Mouse (Mus musculus) liver, postnatal 0 days (tissue): Measurements from ENCODE around the gene Polr2m. TPM values are rescaled to one million over a fixed set of nuclear protein-coding genes. Genes with fewer than 3 reads are reported as not detected.

Experiments used
- ATAC-seq: fragments of 200-750 bp; cut with Nextera tagmentation; 2 replicates; pipeline ENCODE4 v1.8.0; 2017; ENCODE audit warnings: mild to moderate bottlenecking, moderate library complexity
- DNase-seq: peaks from one replicate; pipeline ENCODE4 v3.0.0-alpha.2; 2016
- H3K27ac ChIP-seq: fragments of 300-500 bp; sonication (generic); 2 replicates; pipeline ENCODE4 v1.5.1; 2014; ENCODE audit warnings: antibody characterized with exemption, moderate library complexity, mild to moderate bottlenecking, low read depth
- H3K27me3 ChIP-seq: fragments of 300-500 bp; sonication (generic); 2 replicates; pipeline ENCODE4 v1.6.1; 2014; ENCODE audit warnings: low read length, control low read depth, mixed read lengths; ENCODE audit not compliant: insufficient read depth
- H3K36me3 ChIP-seq: fragments of 300-500 bp; sonication (generic); replicated peaks from 2 replicates; pipeline ENCODE4 v1.6.1; 2014; ENCODE audit warnings: mild to moderate bottlenecking, control low read depth, low read length, moderate library complexity, mixed read lengths; ENCODE audit not compliant: insufficient read depth
- H3K4me1 ChIP-seq: fragments of 300-500 bp; sonication (generic); 2 replicates; pipeline ENCODE4 v1.6.1; 2014; ENCODE audit warnings: antibody characterized with exemption, mild to moderate bottlenecking, control low read depth; ENCODE audit not compliant: insufficient read depth
- H3K4me2 ChIP-seq: fragments of 300-500 bp; sonication (generic); 2 replicates; pipeline ENCODE4 v1.6.1; 2014; ENCODE audit warnings: low read depth, mild to moderate bottlenecking, low read length, moderate library complexity, mixed read lengths
- H3K4me3 ChIP-seq: fragments of 300-500 bp; sonication (generic); 2 replicates; pipeline ENCODE4 v1.5.1; 2014; ENCODE audit warnings: low read depth, low read length
- H3K9ac ChIP-seq: fragments of 300-500 bp; sonication (generic); replicated peaks from 2 replicates; pipeline ENCODE4 v1.6.1; 2014; ENCODE audit warnings: mild to moderate bottlenecking, moderate library complexity
- H3K9me3 ChIP-seq: fragments of 300-500 bp; sonication (generic); 2 replicates; pipeline ENCODE4 v1.6.1; 2016; ENCODE audit warnings: mild to moderate bottlenecking, control low read depth, low read length, mixed read lengths
- CTCF ChIP-seq: sonication (generic); IDR thresholded peaks from 2 replicates; pipeline ENCODE4 v1.5.1; 2016; ENCODE audit warnings: antibody characterized with exemption, low read depth
- EP300 ChIP-seq: IDR thresholded peaks from 2 replicates; pipeline ENCODE4 v1.6.1; 2016; ENCODE audit warnings: antibody characterized with exemption, low read depth, mild to moderate bottlenecking
- WGBS: fragments of 180-500 bp; shearing (Covaris S2); extraction: QIAGEN DNeasy Blood & Tissue Kit; methylation state at CpG from one replicate; pipeline ENCODE4 v1.1.7; 2014; ENCODE audit not compliant: insufficient replicate concordance; 5-methylcytosine and 5-hydroxymethylcytosine counted together
- polyA plus RNA-seq: library from polyadenylated mRNA; unstranded; fragments of >200 nt; fragmentation: Nextera tagmentation; extraction: Ambion mirVana; gene quantifications from 2 replicates; pipeline ENCODE4 v1.2.1, GENCODE M21; 2015

Gene Polr2m
- polyA plus RNA-seq, 1 experiment from 2014 or later, result 71.1 TPM

DNA sequence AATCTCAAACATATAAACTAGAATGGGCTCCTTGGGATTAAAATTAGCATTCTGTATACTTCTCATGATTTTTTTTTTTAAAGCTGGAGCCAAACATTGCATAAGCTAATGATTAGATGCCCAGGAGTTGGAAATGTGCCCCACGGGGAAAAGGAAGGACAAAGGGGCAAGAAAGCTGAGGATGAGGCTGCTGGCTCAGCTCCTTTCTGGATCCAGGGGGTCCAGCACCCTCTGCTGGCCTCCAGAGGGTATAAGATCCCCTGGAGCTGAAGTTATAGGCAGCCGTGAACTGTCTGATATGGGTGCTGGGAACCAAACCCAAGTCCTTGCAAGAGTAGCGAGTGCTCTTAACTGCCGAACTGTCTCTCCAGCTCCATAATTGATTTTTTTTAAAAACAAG, 30.1 kb upstream of the Polr2m start:
- Histone ChIP-seq H3K4me3 (no peak overlapping the region), H3K9ac (no peak overlapping the region), H3K9me3 (no peaks in the 10 kb centered on the region), H3K27ac (no peak overlapping the region), H3K27me3 (no peaks in the 10 kb centered on the region), H3K4me1 (no peaks in the 10 kb centered on the region), H3K36me3 (no peaks in the 10 kb centered on the region), H3K4me2 (no peak overlapping the region)
- TF ChIP-seq CTCF (peak; percentile 13; the same call in 1 of the 2 replicates), EP300 (no peak)
- DNase-seq (no peak), ATAC-seq (no peak)
- 76% methylated on average over 4 of the region's 4 CpGs for WGBS

DNA sequence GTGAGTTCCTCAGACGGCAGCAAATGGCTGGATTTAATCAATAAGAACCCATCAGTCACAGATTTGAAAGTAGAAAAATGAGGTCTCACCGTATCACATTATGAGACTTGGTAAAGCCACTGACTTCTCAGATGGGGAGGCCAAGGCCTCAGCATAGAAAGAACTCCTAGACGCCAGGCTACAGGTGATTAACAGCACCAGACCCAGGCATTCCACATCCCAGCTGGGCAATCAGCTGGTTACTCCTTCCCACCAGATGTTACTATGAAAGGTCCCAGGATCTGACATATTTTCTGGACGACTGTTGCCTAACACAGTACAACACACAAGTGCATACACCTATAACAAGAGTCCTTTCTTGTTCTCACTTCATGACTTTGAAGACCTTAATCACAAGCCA, 27.8 kb upstream of the Polr2m start:
- no peaks in the 10 kb centered on the region for H3K27me3 ChIP-seq
- H3K9me3 ChIP-seq, result no peaks in the 10 kb centered on the region
- no peak overlapping the region for H3K27ac ChIP-seq
- ATAC-seq (no peak), DNase-seq (no peak)
- no peak overlapping the region for H3K9ac ChIP-seq
- H3K36me3 ChIP-seq, result no peaks in the 10 kb centered on the region
- no peak overlapping the region for H3K4me3 ChIP-seq
- no peak overlapping the region for H3K4me2 ChIP-seq
- TF ChIP-seq CTCF (no peak), EP300 (no peak)
- H3K4me1 ChIP-seq, result no peaks in the 10 kb centered on the region
- WGBS, result 67% methylated on average over 4 of the region's 4 CpGs

- Histone ChIP-seq H3K4me1 (no peaks in the 10 kb centered on the region), H3K4me2 (no peak overlapping the region), H3K27me3 (no peaks in the 10 kb centered on the region), H3K27ac (no peak overlapping the region), H3K9me3 (no peaks in the 10 kb centered on the region), H3K4me3 (no peak overlapping the region), H3K9ac (no peak overlapping the region), H3K36me3 (no peaks in the 10 kb centered on the region)
- TF ChIP-seq CTCF, result no peak
- no peak for TF ChIP-seq EP300
- no peak for ATAC-seq
- WGBS, result 49% methylated on average over 10 of the region's 10 CpGs
- no peak for DNase-seq
Measured at GRCm38 (mm10) chr9:71512899-71513298, 27.2 kb upstream of the Polr2m start.

DNA sequence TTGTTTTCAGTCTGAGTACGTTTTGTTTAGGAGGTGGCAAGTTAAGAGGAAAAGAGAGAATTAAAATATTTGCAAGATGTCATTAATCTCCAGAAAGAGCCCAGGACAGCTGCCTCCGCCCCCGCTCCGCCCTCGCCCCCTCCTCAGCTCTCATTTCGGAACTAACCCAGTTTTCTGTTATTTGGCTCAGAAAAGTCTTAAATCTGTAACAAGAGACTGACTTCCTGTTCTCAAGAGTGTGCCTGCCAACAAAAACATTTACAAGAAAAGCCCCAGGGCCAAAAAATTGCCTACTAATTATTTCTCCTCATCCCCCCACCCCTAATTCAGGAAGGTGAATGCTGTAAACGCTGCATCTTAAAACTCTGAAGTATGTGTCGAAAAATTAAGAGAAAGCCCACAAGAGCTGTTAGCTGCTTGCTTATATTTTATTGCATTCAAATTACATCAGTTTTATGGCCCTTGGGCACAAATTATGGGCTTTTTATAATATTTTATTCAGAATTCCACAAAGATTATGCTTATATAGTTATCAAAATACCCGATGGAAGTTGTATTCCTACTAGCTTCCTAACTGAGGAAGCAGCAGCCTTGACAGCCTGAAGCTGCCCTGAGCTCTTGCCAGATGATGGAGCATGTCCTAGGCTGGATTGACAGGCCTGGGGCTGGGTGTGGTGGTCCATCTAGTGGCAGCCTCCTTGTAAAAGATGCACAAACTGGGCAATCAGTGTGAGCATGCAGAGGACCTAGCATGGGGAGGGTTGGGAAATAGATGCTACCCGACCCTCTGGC, 12.9 kb upstream of the Polr2m start:
- Histone ChIP-seq H3K4me3 (no peak overlapping the region), H3K4me1 (no peaks in the 10 kb centered on the region), H3K27me3 (no peaks in the 10 kb centered on the region), H3K27ac (no peak overlapping the region), H3K36me3 (no peaks in the 10 kb centered on the region), H3K9ac (no peak overlapping the region), H3K9me3 (no peaks in the 10 kb centered on the region), H3K4me2 (no peak overlapping the region)
- TF ChIP-seq EP300, result no peak
- 0 out of 2 replicates have a peak, but pooled peaks have one; percentile 7 for TF ChIP-seq CTCF
- 57% methylated on average over 10 of the region's 10 CpGs for WGBS
- ATAC-seq (no peak), DNase-seq (no peak)

GRCm38 (mm10) chr9:71496637-71497036, 10.9 kb upstream of the Polr2m start:
- Histone ChIP-seq H3K36me3 (no peaks in the 10 kb centered on the region), H3K9ac (no peak overlapping the region), H3K4me2 (no peak overlapping the region), H3K9me3 (no peaks in the 10 kb centered on the region), H3K4me1 (no peaks in the 10 kb centered on the region), H3K27ac (no peak overlapping the region), H3K27me3 (no peaks in the 10 kb centered on the region), H3K4me3 (no peak overlapping the region)
- DNase-seq (no peak), ATAC-seq (no peak)
- WGBS, result 36% methylated on average over 2 of the region's 2 CpGs
- no peak for TF ChIP-seq CTCF

DNA sequence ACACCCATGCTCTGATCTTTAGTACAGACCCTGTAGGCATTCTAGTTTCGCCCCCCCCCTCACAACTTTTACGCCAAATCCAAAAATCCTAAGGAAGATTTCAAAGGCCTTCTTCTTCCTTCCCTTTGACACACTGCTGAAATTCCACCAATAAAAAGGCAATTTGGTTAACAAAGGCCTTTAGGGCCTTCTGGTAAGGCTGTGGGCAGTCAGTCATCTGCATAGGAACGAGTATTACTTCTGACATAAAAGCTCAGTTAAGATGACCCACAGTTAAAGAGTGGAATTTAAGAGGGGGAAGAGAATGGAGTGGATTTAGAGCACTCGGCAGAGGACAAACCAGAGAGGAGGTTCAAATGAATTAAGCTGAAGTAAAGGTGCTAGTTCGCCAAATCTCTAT, 8.0 kb upstream of the Polr2m start:
- no peak overlapping the region for H3K4me3 ChIP-seq
- H3K9ac ChIP-seq, result no peak overlapping the region

More for the DNA sequence above, 8.0 kb upstream of the Polr2m start:
- WGBS, result 75% methylated on average over 5 of the region's 5 CpGs
- TF ChIP-seq CTCF (no peak), EP300 (no peak)
- H3K27ac ChIP-seq, result no peak overlapping the region
- no peaks in the 10 kb centered on the region for H3K4me1 ChIP-seq
- ATAC-seq, result no peak
- no peak overlapping the region for H3K4me2 ChIP-seq
- no peaks in the 10 kb centered on the region for H3K9me3 ChIP-seq
- no peak for DNase-seq
- H3K27me3 ChIP-seq, result no peaks in the 10 kb centered on the region
- H3K36me3 ChIP-seq, result no peaks in the 10 kb centered on the region
